Mouse (Mus musculus): ENCODE data around the gene Nlk.
"Not testable (repeated sequence)": the region's sequence is repeated elsewhere in the genome, so short reads cannot be mapped to it uniquely, and the experiment has no call there.

Nlk gene

DNA sequence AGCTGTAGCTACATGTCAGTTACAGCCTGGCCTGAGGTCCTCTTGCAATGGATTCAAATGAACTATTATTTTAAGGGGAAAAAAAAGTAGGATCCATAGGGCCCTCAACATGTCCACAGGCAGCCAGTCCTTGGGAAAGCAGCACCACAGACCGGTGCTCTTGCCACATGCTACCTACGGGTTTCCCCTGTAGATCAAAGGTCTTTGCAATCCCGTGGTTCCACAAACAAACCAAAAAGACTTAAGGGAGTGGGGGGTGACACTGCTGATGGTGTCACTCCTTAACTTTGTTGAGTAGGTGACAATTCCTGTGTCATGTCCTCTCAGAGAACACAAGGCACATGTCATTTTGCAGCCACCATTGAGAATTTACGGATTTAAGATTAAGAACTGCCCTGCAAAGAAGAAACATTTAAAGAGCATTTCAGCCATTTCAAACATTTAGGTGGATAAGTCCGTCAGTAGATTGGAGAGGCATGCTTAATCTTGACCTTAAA lies 147.6 kb downstream of the Nlk start:
- no peak for DNase-seq (ENCODE audit: low spot score in 2 of 2)

DNA sequence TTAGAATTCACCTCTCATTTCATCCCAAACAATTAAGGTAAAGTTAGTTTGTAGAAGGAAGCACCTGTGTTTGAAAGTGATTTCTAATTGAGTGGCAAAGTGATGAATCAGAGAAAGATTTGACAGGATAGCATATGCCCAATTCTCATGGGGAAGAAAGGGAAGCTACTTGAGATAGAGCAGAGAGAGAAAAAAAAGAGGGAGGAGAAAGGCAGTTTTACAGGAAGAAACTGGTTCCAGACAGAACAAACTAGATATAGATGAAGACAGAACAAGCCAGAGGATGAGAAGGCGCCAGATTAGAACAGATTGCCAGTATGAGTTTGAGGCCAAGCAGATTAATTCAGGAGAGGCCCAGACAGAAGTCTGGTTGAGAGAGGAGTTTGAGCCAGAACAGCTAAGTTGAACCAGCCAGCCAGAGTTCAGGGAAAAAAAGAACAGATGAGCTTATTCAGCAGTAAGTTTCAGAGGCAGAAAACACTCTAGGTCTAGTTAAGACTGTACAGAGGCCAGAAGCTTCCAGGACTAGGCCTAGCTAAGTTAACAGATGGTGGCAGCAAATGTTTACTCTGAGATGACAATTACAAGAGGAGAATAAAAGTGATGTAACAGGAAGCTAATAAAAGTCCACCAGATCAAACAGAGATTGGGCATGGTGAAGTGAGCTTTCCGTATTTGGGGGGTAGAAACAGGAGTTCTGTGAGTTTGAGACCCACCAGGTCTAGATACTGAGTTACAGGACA lies 149.3 kb downstream of the Nlk start:
- no peak for DNase-seq (ENCODE audit: low spot score in 2 of 2)

DNA sequence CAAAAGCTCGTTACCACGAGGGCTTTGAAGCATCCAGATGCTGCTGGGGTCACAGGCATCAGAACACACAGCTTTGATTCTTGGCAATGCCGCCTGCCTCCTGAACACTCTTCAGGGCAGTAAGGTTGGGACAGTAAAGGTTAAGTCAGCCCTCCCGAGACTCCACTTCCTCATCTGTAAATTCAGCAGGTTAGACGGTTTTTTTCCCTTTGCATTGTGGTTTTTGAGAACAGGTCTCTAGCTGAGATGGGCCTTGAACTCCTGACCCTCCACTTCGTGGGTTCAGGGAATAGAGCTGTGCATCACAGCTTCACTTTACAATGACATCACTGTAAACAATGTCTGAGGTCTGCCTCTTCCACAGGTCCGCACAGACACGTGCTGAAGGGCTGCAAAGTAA lies 152.0 kb downstream of the Nlk start:
- no peak for DNase-seq (ENCODE audit: low spot score in 2 of 2)

DNA sequence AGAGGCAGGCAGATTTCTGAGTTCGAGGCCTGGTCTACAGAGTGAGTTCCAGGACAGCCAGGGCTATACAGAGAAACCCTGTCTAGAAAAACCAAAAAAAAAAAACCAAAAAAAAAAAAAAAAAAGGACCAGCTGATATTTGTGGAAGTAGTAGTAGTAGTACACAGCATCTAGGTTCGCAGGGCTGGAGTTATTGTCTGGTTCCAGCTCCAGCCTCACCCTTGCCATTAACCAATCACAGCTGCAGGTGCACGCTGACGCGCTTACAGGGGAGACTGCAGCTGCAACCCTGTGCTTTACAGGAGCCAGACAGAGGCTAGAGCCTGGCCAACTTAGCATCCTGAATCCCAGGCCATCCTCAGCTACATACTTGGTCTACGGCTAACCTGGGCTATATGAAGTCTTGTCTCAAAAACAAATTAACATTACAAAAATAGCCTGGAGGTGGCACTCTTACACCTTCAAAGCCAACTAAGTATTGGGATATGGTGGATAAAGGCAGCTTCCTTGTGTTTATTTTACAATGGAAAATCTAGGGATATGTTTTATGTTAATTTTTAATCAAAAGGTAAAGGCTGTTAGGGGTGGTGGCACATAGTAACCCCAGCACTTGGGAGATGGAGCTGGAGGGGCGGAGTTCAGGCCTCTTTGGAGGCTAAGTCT lies 152.6 kb downstream of the Nlk start:
- DNase-seq (ENCODE audit: low spot score in 2 of 2), result no peak

DNA sequence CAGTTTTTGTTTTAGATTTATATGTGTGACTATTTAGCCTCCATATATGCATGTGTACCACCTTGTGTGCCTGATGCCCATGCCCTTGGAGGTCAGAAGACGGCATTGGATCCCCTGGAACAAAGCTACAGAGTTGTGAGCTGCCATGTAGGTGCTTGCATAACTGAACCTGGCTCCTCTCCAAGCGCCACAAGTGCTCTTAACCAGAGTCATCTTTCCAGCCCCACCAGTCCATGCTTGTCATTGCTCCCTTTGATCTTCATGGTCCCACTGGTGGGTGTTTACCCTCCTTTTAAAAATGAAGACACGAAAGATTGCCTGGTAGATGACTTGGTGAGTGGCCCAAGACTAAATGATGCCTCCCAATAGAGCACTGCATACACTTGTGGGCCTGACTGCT lies 156.8 kb downstream of the Nlk start:
- no peak for DNase-seq (ENCODE audit: low spot score in 2 of 2)

DNA sequence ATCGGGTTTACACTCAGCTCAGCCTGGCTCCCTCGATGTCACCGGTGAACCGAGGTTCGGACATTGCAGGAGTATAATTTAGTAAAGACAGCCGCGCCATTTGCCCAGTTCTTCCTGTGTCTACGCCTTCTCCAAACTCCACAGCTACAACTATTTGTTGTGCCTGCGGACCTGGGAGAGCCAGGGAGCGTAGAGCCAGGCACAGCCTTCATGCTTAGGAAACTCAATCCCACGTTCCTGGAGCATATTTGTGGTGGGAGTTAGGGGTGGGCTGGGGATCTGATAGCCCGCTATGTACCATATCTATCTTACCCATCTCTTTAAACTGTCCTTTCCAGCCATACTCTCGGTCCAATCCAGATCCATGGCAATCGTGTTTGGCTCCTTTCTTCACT lies 160.5 kb downstream of the Nlk start:
- DNase-seq (ENCODE audit: low spot score in 2 of 2), result no peak

DNA sequence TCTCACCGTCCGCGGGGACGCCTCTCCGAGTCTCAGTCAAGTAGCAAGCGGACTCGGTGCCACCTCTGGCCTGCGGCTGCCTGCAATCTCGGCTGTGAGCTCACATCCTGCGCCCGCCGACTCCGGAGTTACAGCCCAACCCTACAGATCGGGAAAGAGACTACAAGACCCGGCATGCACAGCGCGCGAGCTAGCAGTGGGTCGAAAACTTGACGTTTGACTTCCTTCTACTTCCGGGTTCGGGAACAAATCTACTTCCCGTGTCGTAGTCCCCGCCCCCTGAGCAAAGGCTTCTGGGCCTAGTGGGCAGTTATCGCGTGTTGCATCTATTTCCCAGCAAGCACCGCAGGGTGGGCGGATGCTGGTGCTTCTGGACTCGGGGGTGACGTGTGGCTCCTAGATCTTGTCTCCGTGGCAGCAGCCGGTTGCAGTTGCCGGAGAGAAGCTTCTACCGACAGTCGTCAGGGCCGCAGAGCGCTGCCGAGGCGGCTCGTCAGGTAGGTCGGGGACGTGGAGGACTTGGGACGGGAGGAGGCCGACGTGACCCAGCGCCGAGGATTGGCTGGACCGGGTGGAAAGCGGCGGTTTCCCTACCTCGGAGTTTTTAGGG lies 161.0 kb downstream of the Nlk start, which contains the start of the genes Tnfaip1 and Ift20:
Gene Tnfaip1 (minus strand): TSS at position 253 of the 610 bp plus-strand sequence.
Gene Ift20 (plus strand): TSS at position 282 of the 610 bp plus-strand sequence.
- peak; percentile 99 for DNase-seq (ENCODE audit: low spot score in 2 of 2)

DNA sequence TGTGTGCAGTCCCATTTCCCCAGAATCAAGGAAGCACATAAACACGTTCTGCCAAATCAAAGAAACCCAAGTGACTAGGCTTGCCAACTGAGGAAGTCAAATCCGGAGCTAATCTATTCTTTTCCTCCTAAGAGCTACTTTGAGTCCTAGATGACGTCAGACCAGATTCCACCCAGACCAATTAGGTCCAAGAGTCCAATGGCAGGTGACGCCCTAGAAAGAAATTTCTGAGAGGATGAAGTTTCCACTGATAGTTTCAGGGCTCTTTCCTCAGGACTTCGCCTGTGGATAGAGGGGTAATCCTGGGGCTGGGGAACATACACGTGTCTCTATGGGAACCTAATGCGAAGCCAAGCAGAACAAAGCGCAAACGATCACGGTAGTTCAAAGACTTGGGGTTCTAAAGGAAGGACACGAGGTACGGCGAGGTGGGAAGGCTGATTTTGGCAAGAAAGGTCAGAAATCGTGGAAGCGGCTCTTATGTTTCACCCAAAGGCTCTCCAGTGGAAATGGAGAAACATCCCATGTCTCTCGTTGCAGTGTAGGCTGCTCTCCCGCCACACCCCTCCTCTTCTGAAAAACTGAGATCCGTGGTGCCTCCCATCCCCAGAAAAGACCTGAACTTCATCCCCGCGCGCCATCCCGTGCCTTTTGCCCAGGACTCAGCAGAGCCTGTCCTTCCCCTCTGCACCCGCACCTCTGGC lies 161.6 kb downstream of the Nlk start:
- no peak for DNase-seq (ENCODE audit: low spot score in 2 of 2)

DNA sequence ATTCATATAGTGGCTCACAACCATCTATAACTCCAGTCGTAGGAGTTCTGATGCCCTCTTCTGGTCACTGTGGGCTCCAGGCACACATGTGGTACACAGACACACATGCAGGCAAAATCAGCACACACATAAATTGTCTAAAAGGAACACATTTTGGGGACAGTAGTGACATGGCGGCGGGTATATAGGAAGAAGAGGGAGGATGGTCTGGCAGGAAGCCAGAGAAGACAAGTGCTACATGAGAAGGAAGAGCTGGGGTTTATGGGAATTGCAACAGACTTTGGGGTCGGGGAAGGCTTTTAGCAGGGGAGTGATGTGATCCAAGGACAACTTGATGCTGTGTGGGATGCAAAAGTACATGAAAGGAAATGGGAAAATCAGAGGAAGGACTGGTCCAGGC lies 162.7 kb downstream of the Nlk start:
- no peak for DNase-seq (ENCODE audit: low spot score in 2 of 2)

DNA sequence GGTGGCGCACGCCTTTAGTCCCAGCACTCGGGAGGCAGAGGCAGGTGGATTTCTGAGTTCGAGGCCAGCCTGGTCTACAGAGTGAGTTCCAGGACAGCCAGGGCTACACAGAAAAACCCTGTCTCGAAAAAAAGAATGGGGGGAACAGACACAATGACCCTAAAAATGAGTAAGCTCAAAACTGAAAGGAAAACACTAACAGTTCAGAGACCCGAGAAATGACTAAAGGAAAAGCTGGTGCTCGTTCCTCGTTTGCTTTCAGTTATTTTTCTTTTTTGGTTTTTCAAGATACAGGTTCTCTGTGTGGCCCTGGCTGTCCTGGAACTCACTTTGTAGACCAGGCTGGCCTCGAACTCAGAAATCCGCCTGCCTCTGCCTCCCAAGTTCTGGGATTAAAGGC lies 165.7 kb downstream of the Nlk start:
- DNase-seq (ENCODE audit: low spot score in 2 of 2), result not testable (repeated sequence)

DNA sequence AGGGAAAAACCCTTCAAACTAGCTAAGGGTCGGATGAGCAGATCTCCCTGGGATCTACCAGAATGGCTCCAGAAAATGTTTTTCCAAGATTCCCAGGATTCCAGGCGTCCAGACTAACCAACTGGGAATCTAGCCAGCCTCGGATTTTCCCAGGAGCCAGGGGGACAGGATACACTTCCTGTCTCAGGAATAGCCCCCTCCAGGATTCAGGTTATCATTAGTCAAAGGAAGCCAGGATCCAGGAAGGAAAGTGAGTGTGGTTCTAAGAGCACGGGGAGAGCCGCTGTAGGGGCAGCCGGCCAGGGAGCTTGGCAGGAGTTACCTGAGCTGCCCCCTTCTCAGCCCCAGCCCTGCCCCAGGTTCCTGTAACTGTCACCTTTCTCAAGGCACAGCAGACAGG lies 166.1 kb downstream of the Nlk start:
- DNase-seq (ENCODE audit: low spot score in 2 of 2), result no peak

DNA sequence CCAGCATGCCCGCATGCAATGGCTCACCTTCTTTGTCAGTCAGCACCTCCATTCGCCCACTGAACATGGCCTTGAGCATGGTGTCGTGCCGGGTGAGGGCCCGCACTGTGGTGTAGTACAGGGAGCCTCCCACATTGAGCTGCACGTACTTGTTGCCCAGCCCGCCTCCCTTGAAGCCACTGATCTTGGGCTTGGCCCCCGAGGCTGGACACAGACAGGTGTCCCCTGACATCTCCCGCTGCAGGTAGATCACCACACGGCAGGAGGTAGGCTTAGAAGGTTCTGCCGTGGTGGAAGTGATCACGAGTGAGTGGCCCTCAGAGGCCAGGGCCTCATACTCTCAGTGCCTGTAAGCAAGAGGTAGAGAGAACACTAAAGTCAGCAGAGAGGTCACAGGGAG lies 167.2 kb downstream of the Nlk start:
- no peak for DNase-seq (ENCODE audit: low spot score in 2 of 2)

DNA sequence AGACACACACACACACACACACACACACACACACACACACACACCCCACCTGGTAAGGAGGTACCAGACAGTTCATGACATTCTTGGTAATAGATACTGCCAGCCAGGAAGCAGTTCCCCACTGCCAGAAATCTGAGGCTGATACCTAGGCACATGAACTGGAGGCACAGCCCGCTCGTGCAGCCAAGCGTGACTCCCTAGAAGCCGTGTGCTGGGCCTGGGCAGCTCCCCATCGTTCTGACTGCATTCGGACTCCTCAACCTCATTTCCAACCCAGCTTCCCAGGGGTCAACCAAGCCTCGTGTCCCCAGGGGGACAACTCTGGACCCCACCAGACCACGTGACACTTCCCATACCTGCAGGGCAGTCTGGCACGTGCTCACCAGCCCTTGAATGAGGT lies 168.5 kb downstream of the Nlk start:
- no peak for DNase-seq (ENCODE audit: low spot score in 2 of 2)

DNA sequence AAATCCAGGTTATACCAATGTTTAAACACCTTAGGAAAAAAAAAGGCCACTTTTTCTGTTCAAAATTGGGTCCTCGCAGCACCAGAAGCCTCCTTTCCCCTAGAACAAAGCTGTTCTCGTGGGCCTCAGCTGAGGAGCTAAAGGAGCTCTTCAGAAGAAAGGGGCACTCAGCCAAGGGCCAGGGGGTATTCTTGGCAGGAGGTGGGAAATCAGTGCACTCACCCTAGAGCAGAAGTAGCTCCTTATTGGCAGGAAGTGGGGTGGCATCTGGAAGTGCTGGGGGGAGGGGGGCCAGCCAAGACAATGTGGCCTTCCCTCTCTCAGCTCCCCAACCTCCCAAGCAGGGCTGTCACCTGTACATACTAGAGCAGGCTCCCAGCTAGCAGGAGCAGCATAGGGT lies 172.3 kb downstream of the Nlk start:
- no peak for DNase-seq (ENCODE audit: low spot score in 2 of 2)

DNA sequence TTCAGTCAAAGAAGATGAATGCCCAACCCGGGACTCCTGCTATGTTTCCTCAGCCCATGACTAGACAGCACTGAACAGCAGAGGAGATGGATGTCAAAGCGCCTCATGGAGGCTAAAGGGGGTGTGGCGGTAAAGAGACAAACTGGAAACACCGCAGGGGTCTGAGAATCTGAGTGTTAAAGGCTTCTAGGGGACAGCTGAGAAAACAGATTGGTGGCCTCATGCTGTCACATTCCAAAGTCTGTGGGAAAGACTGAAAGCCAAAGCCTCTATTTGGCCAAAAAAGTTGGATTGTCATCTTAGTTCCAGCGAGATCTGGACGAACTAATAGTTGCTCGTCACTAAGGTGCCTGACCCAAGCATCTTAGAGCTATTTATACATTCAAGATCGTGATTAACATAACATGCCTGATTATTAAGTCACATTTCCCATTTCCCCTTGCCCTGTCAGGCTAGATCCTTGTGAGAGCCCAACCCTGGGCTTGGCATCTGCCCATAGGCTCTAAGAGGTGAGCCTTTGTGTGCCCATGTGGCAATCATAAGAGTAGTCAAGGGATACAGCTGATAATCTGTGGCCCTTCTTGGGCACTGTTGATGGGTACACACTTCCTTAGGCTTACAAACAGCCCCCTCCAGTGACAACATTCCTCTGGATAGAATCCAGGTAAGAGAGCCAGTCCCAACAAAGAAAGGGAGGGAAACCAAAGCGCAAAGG lies 173.8 kb downstream of the Nlk start:
- DNase-seq (ENCODE audit: low spot score in 2 of 2), result no peak

DNA sequence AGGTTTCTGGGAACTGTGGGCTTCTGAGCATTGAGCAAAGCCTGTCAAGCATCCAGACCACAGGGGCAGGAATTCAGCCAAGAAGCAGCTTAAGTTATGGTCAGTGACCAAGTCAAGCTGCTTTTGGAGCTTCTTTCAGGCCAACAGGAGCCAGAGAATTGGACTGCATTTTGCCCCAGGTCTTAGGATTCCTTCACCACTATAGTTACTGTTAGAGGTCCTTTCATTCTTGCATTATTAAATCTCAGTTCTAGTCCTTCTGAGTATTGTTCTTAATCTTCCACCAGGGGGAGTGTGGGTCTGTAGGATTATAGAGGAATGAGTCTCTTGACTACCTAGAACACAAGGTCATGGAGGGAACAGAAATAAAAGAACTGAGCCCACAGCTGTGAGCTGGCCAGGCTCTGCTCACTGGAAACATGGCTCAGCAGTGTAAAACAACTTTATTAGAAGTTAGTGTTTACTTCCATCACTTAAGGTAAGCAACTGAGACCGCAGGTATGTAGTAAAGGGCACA lies 174.6 kb downstream of the Nlk start:
- DNase-seq (ENCODE audit: low spot score in 2 of 2), result no peak

DNA sequence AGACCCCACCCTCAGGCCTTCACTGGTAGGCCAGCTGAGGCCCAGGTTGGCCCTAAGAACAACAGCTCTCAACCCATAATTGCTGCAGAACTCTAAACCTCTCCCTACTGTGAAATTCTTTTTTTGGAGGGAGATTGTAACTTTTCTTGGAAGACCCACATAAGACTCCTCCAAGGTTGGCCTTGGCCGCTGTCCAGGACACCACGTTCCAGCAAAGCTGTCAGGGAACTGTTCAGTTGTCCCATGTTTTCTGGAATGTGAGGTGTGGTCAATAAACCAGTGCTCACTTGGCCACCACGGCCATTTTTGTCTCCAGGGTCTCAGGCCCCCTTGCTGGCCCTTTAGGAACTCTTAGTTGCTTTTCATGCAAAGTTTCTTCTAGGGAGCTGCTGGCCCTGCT lies 175.3 kb downstream of the Nlk start:
- no peak for DNase-seq (ENCODE audit: low spot score in 2 of 2)

DNA sequence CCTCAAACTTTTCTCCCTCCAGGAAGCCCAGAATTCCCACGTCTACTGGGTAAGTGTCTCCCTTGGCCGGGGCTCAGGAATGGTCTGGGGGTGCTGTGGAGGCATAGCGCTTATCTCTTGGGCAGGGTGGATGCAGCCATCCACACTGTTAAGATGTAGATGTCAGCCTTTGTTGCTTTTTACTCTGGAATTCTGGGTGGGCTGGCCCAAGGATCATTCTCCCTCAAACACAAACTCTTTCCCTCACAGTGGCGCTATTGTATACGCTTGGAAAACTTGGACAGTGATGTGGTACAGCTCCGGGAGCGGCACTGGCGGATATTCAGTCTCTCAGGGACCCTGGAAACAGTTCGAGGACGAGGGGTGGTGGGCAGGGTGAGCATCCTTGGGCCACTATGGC lies 178.2 kb downstream of the Nlk start:
- DNase-seq (ENCODE audit: low spot score in 2 of 2), result no peak
